In the genomic region with DNA sequence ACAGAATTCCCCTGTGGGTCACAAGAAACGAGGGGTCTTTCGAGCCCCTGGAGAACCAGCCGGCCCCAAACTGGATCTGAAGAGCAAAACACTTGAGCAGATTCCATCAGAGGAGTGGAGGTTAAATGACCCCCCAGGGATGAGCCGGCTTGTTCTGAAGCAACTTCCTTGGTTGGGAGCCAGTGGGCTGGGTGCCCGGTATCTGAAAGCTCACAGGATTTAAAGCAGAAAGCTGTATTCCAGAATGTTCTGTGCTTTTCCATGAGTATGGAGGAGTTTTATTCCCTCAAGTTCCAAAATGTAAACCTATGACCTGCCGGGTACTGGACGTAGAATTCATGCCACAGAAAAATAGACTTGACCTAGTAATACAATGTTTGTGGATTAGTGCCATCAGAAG, we compare ENCODE assay signal across 7 mouse cellular contexts.
DNase-seq lines count a peak whose midpoint lies in the region; ATAC-seq and TF ChIP-seq lines count a peak whose summit lies in the region.

No protein-coding gene starts in this region.

- H3K4me2 ChIP-seq in liver, embryonic 12.5 days, result no peak overlapping the region

- H3K27ac ChIP-seq in gastrocnemius, adult 2 months, result peak overlapping the region; percentile 53; the same call in 1 of the 2 replicates
- H3K27ac ChIP-seq in liver, embryonic 12.5 days, result no peak overlapping the region

- DNase-seq in left cerebral cortex, postnatal 36 days (ENCODE audit: low spot score in 2 of 2), result peak; percentile 30 to 44
- DNase-seq in left cerebral cortex, adult 11 months (ENCODE audit: low spot score), result no peak
- DNase-seq in gastrocnemius, adult 2 months, result peak; percentile 90
- DNase-seq in kidney, postnatal 14 days, result peak; percentile 90
- DNase-seq in right cerebral cortex, postnatal 4 days, result peak; percentile 67

- no peak for ATAC-seq in liver, embryonic 12.5 days
- ATAC-seq in granulocyte monocyte progenitor cell, adult 5-6 weeks (replicated peaks; ENCODE audit: poor library complexity, severe bottlenecking), result no peak

- H3K36me3 ChIP-seq in liver, embryonic 12.5 days, result no peaks in the 10 kb centered on the region

- H3K4me3 ChIP-seq in gastrocnemius, adult 2 months, result no peak overlapping the region
- H3K4me3 ChIP-seq in liver, embryonic 12.5 days, result no peak overlapping the region

- H3K9me3 ChIP-seq in liver, embryonic 12.5 days (replicated peaks), result no peaks in the 10 kb centered on the region

- intact Hi-C loops in left cerebral cortex, postnatal 36 days (cut with DNase I), result no loop called here
- intact Hi-C loops in gastrocnemius, adult 2 months (cut with DNase I), result no loop called here

- WGBS in liver, embryonic 12.5 days (ENCODE audit: insufficient replicate concordance), result 70% methylated on average over 7 of the region's 7 CpGs

- H3K27me3 ChIP-seq in liver, embryonic 12.5 days (replicated peaks), result no peaks in the 10 kb centered on the region

- H3K9ac ChIP-seq in liver, embryonic 12.5 days, result no peak overlapping the region

- H3K4me1 ChIP-seq in liver, embryonic 12.5 days, result no peaks in the 10 kb centered on the region

- no peak for TF ChIP-seq CTCF in gastrocnemius, adult 2 months (IDR thresholded peaks at IDR 0.05)
